Mouse (Mus musculus) inflammation-experienced regulatory T-cells (primary cell): ENCODE results near the gene Ly6g6c. TPM values are rescaled to one million over a fixed set of nuclear protein-coding genes. Genes with fewer than 3 reads are reported as not detected.

Experiments
- polyA plus RNA-seq, 2 experiments: library from polyadenylated mRNA; unstranded; fragments of 100-300 nt; shearing (Covaris generic); gene quantifications; one replicate each; pipeline ENCODE4 v1.2.1; 2017

Gene Ly6g6c
- polyA plus RNA-seq = 1 to 10 TPM in 1 of 2 experiments, not detected in 1; 2.0 TPM

GRCm38 (mm10) chr17:35064951-35065947 is at the start of gene Ly6g6c:
Gene Ly6g6c, plus strand, starts transcription at chr17:35065388.

GRCm38 (mm10) chr17:35016376-35016775 is 48.8 kb upstream of the Ly6g6c start, which contains the start of gene Vwa7:
Gene Vwa7, plus strand, starts transcription at chr17:35016579.

GRCm38 (mm10) chr17:35027277-35028068 is 37.7 kb upstream of the Ly6g6c start, which contains the start of gene Sapcd1:
Gene Sapcd1, minus strand, starts transcription at chr17:35028016.

GRCm38 (mm10) chr17:35046681-35047455 is 18.3 kb upstream of the Ly6g6c start, which contains the start of gene Msh5:
Gene Msh5, minus strand, starts transcription at chr17:35046745.

DNA sequence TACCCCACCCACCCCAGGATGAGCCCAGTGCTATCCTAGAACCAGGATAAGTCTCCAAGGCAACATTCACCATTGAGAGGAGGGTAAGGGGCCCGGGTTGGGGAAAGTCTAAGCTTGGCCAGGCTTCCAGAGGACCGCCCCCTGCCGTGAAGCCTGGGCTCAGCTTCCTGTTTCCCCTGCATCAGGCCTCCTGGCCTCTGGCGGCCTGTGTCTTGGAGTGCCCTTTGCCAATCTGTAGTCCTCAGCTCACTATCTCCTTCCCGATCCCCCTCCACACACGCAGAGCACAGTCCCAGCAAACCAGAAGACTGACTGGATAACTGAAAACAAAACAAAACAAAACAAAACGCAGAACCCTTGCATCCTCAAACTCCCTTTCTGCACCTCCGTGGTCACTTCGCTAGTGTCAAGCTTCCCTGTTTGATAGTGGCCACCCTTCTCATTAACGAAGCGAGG is 15.6 kb upstream of the Ly6g6c start, which contains the start of gene Clic1:
Gene Clic1 (plus strand): TSS at position 406 of the 456 bp plus-strand sequence.

DNA sequence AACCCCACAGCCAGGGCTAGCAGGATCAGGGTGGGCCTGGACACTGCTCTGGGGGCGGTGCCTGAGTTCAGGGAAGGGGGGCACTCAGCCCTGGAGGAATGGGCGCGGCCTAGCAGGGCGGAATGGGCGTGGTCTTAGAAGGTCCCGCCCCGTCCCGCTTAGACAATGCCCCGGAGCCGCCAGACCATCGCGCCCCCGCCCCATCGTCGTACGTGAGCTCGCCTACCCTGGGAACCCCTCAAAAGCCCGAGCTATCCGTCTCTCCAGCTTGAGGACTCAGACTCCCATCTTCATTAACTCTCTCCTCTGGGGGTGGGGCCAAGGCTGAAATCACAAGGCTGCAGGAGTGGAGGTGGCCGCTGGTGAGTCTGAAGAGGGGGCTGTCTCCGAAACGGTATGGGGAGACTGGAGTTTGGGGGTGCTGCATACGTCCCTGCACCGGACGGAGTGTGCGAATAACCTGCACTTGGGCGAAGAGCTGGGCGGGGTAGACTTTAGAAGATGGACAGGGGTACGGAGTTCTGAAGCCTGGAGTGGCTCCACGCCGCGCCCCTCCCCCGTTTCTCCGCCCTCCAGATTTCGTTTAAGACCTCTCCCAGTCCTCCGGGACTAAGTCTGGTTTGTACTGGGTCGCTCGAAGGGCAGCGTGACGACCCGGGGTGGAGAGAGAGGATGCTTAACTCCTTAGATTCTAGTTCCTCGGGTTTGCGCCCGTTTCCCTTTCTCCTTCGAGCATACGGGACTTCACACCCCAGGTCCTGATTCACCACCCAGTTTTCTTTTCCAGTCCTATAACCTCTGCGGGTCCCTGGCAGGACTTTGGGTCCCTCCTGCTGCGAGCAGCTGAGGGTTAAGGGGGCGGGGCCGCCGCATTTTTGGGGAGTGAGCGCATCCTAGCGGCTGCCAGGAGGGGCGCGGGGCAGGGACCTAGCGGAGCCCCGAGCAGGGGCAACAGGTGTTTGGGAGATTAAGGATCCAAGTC is 6.0 kb upstream of the Ly6g6c start, which contains the start of gene Ddah2:
Gene Ddah2 (plus strand): TSS at position 125 of the 982 bp plus-strand sequence.

DNA sequence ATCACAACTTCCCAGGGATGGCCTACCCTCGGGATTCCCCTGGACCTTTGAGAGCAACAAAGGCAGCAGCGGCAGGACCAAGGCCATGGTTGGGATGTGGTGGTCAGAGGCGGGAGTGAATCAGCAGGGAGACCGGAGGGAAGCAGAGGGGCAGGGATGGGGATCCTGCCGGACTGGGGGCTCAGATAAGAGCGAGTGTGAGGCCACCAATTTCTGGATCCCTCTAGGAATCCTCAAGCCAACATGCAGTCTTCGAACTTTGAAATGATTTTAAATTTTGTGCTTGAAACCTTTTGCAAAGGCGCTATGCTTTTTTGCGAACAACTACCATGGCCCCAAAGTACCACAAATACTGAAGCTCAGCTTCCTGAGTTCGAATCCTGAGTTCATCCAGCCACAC is 896 bp downstream of the Ly6g6c start, which contains the start of gene Mpig6b:
Gene Mpig6b (minus strand): TSS at position 101 of the 400 bp plus-strand sequence.

DNA sequence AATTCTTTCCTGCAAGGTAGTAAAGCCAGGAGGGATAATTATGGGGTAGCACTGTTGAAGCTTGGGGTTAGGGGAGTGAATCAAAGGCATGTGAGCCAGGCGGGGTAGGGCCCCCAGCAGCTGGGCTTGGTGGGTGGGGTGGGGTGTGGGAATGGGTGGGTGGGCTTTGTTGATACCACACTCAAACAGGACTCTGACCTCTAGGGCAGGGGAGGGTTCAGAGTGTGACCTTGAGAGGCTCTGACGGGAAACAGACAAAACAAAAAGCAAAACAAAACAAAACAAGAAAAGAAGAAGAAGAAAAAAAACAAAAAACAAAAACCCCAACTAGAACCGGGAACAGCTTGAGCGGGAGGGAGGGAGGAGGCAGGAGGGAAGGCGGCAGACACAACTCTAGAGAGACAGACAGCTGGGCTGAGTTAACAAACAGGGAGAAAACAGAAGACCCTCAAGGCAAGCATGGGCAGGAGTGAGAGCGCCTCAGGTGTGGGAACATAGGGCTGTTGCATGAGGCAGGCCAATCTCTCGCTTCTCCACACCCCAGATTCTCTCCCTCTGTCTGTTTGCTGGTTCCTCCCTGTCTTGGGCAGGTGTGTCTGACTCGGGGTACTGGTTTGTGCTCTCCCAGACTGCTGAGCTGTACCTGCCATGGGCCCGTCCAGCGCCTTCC is 11.5 kb downstream of the Ly6g6c start, which contains the start of gene Ly6g6e:
Gene Ly6g6e (plus strand): TSS at position 396 of the 670 bp plus-strand sequence.

GRCm38 (mm10) chr17:35077786-35078233 is 12.6 kb downstream of the Ly6g6c start, which contains the start of gene Ly6g6d:
Gene Ly6g6d, minus strand, starts transcription at chr17:35078065.

DNA sequence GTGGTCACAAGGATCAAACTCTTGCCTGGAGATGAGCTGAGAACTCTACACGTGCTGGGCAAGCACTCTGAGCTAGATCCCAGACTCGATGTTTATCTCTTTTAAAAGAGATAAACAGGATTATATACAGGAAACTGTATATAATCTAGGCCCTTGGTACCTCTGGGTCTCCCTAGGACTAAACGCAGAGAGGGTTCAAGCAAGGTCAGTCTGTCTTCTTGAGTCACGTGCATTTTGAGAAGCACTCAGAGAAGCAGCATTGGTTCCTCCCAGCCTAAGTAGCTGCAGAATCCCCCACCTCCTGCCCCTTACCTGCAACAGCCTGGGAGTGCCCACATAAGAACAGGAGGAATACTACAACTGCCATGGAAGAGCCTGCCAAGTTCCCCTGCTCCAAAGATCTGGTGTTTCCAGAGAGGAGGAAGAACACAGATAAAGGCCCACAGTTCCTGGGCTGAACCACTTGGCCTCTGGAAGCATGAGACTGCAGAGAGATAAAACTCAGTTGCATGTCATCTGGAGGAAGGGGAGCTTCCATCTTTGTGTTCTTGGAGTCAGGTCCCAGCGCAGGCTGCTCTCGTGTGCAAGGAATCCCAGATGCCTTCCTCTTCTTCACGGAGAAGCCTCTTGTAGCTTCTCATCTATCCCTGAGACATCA is 20.1 kb downstream of the Ly6g6c start, which contains the start of gene Ly6g6f:
Gene Ly6g6f (minus strand): TSS at position 403 of the 658 bp plus-strand sequence.

DNA sequence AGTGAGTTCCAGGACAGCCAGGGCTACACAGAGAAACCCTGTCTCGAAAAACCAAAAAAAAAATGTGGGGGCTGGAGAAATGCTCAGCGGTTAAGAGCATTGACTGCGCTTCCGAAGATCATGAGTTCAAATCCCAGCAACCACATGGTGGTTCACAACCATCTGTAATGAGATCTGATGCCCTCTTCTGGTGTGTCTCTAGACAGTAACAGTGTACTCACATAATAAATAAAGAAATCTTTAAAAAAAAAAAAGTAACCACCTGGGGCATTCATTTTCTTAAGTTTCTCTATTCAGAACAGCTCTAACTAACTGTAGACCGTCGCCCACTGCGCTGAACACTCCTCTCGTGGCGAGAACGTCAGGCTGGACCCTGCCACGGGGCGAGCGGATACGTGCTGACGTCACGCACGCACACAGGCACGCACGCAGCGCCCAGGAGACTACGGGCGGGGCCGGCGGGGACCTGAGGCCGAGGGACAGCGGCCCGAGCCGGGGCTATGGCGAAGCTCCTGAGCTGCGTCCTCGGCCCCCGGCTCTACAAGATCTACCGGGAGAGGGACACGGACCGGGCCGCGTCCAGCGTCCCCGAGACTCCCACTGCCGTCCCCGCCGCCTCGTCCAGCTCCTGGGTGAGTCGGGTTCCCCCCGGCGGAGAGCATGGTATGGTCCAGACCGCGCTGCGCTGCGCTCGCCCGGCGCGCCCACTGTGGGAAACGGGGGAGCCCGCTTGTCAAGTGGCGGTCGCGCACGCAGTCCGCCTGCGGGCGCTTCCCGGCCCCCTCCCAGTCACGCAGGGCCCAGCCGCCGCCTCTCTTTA is 23.8 kb downstream of the Ly6g6c start, which contains the start of gene Abhd16a:
Gene Abhd16a (plus strand): TSS at position 439 of the 820 bp plus-strand sequence.

DNA sequence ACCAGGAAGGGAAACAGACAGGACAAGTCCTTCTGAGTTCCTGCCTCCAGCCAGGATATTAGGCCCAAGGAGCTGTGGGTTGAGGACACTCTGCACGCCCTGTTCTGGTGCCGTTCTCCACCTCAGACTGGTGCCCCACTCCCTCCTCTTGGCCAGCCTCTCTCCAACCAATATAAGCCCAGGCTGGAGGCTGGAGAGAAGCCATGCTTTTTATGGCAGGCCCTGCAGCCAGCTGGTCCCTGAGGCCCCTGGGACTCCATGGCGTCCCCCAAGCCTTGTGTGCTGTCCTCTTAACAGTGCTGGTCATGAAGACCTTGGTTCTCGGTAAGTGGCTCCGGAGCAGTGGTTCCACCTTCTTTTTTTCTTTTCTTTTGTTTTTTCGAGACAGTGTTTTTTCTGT is 42.9 kb downstream of the Ly6g6c start, which contains the start of gene Ly6g5c:
Gene Ly6g5c (plus strand): TSS at position 183 of the 400 bp plus-strand sequence.

DNA sequence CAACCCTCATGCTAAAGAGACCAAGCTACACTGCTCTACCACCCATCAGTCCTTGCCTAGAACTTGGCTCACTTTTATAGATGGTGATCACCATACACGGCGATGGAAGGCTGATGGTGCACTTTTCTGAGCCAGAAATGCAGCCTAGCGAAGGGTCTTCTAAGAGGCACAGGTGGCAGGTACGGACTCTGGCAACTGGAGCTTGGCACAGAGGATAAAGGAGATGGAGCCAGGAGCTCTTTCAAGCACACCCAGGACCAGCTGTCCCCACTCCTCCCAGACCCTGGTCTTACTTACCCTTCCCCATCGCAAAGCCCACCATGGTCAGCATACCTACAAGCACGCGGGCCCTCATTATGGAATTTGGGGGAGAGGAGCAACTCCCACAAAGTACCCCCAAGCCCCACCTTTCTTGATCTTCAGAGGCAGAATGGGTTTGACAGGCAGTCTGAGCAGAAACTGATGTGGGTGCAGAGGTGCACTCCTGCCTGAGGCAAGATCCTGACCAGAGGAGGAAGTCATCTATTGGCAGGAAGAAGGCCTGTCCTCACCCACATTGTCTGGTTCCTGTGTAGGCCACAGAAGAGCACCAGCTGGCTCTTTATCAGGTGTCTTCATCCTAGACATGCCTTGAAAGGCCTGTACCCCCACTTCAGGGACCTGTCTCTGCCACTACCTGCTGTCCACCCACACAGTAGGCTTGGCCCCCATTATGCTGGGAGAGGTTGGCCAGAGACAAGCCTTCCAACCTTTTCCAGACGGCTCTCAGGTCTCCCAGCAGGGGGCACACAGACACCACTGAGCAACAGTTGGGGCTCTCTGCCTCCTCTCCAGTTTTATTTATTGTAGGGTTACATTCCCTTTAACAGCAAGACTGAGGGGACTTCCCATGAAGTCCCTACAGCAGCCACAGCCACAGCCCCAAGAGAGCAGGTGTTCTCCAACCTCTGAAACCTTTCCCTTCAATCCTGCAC is 50.1 kb downstream of the Ly6g6c start, which contains the start of gene Ly6g5b:
Gene Ly6g5b (minus strand): TSS at position 383 of the 974 bp plus-strand sequence.

